Mouse (Mus musculus): Measurements from ENCODE around the gene Mesp1.

The Mesp1 gene

DNA sequence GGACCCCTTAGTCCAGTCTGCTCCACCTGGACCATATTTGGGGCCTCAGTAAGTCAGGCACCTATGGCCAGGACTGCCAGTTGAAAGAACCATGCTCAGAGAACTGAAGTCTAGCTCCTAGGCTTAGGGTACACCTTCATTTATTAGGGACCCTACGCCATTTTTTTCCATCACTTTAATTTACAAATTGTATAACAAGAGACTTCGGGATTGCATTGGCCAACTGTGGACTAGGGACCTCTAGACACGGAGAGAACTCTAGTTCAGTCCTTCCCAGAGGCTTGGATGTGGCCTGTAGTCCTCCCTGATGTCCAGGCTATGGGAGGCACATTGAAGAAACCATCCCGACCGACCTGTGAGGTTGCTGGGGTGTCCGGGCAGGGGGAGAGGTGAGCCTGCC, at the start of gene Mesp1:
Gene Mesp1 (minus strand): TSS at position 101 of the 400 bp plus-strand sequence.
- no peak for DNase-seq (ENCODE audit: low spot score)

- no peak for DNase-seq (ENCODE audit: low spot score)
These were observed 48.6 kb upstream of the Mesp1 start for GRCm38 (mm10) chr7:79842163-79842562.

- DNase-seq (ENCODE audit: low spot score): no peak
These were observed 43.7 kb upstream of the Mesp1 start for GRCm38 (mm10) chr7:79837247-79837646.

DNA sequence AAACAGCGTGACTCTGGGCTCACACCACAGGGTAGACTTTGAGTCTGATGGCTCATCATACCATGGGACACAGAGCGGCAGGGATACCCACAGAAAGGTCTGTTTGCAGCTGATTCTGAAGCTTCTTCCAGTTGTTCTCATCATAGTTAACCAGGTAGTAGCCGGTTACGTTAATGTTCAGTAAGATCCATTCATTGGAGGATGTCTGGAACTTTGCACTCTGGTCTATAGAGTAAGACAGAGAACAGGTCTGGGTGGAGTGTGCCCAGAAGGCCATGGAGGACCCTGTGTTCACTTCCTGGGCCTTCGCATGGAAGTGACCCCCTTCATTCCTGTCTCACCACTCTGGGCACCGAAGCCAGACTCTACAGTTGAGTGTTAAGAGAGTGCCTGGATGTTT, 41.6 kb upstream of the Mesp1 start:
- DNase-seq (ENCODE audit: low spot score): no peak

GRCm38 (mm10) chr7:79832980-79833379, 39.4 kb upstream of the Mesp1 start:
- DNase-seq (ENCODE audit: low spot score): no peak

GRCm38 (mm10) chr7:79831585-79831984, 38.0 kb upstream of the Mesp1 start:
- DNase-seq (ENCODE audit: low spot score): no peak

- no peak for DNase-seq (ENCODE audit: low spot score)
These were observed 37.6 kb upstream of the Mesp1 start for GRCm38 (mm10) chr7:79831145-79831544.

GRCm38 (mm10) chr7:79828341-79828740, 34.8 kb upstream of the Mesp1 start:
- no peak for DNase-seq (ENCODE audit: low spot score)

DNA sequence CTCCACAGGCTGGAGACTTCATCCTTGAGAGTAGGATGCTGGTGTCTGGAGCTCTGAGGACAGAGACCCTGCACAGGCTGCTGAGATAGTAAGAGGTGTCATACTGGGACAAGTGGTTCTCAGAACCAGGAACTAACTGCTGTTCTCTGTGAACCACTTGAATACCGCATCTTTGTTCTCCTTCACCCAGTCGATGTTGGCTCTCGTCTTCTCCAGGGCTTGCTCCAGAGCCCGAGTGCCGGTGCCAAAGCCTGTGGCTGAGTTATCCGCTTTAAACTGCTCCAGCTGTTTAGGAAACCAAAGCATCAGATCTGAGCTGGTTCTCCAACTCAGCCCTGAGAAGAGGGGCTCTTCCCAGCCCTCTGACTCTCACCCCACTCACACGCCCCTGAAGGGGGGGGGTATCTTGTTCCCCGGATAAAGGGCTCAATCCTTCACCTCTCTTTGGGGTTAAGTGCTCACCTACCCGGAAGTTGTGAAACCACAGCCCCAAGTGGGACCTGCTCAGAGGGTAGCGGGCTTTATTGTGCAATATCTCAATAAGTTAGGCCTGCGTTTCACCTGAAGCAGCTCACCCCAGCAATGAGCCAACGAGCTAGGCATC, 28.6 kb upstream of the Mesp1 start:
- no peak for DNase-seq (ENCODE audit: low spot score)

- no peak for DNase-seq (ENCODE audit: low spot score)
These were observed 26.4 kb upstream of the Mesp1 start for GRCm38 (mm10) chr7:79819996-79820395.

DNA sequence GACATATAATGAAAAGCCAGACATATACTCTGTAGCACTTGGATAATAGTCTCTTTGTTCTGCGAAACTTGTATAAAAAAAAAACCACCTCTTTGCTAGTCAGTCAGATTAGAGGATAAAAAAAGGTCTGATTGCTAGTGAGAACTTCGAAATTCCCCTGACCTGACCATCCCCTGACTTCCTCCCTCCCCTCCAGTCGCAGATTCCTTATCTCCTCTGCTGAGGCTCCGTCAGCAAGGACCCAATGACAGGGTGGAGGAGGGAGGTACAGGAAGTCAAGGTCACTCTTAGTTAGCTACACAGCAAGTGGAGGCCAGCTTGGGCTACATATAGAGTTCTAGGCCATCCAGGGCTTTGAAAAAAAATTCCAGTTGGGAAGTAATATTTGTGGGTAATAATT, 25.9 kb upstream of the Mesp1 start:
- no peak for DNase-seq (ENCODE audit: low spot score)

DNA sequence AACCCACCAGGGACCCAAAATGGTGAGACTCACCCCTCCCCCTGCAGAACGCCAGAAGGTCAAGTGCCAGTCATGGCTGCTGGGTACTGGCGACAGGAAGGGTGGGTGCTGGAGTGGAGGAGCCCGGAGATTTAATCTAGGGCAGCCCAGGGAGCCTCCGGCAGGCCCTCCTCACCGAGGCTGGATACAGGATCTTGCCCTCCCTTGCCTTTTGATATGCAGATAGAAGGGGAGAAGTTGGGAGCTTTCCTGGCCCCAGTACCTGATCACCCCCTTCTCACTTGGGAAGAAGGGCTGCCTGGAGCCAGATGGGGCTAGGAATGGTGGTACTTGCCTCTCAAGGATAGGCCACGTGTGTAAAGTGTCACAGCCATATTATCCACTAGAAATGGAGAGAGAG, 24.7 kb upstream of the Mesp1 start:
- no peak for DNase-seq (ENCODE audit: low spot score)

- DNase-seq (ENCODE audit: low spot score): no peak
These were observed 19.8 kb upstream of the Mesp1 start for GRCm38 (mm10) chr7:79813409-79813808.

GRCm38 (mm10) chr7:79810611-79811506, 17.3 kb upstream of the Mesp1 start, which contains the start of gene Mesp2:
TSS of gene Mesp2 (plus strand) at chr7:79810727.
- peak; percentile 87 for DNase-seq (ENCODE audit: low spot score)

- no peak for DNase-seq (ENCODE audit: low spot score)
These were observed 15.0 kb upstream of the Mesp1 start for GRCm38 (mm10) chr7:79808561-79808960.

DNA sequence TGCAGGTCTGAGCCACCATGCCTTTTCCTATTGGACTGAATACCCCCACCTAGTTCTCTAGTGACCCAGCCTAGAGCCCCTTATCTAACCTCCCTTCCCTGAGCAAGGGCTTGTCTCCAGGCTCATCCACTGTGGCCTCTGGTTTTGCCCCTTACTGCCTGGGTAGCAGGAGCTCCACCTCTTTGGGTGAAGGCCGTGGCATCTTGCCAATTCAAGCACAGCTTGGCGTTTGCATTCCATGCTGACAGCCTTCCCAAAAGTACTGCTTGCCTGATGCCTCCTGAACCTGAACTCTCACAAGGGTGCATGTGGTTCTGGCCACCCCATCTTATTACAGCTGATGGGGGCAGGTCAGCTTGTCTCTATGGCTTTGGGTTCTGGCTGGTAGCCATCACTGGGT, 10.3 kb upstream of the Mesp1 start:
- DNase-seq (ENCODE audit: low spot score): no peak

DNA sequence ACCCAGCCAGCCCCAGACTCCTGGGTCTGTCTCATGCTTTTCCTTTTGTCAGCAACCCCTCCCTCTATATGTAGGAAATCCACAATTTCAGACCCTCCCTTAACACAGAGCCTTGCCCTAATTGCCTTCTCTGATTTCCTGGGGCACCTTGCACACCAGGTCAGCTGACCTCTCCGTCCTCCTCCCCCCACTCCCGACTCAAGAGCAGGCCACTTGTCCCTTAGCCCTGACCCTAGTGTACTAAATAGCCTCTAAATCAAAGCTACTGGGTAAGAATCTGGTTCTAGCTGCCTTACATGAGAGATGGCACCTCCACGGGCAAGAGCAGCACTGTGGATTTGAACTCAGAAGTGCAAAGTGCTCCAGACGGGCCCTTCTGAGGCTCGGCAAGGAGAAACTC, 8.4 kb upstream of the Mesp1 start:
- DNase-seq (ENCODE audit: low spot score): no peak

DNA sequence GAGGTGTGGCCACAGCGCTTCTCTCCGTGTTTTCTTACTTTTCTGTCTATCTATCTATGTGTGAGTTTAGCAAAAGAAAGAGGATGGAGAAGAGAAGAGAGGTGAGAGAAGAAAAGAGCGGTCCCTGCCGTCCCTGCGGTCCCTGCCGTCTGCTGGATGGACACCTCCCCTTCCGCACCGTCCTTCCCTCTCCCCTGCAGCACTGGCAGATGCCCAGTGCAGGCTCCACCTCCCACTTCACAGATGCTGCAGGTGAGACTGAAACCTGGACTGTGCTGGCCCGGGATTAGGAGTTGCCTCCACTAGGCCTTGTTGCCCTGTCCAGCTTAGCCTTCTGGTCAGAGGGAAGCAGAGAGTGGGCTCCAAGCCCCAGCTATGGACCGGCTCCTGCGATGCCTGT, 7.8 kb upstream of the Mesp1 start:
- no peak for DNase-seq (ENCODE audit: low spot score)

GRCm38 (mm10) chr7:79800336-79800735, 6.7 kb upstream of the Mesp1 start:
- no peak for DNase-seq (ENCODE audit: low spot score)

GRCm38 (mm10) chr7:79799506-79799905, 5.9 kb upstream of the Mesp1 start:
- no peak for DNase-seq (ENCODE audit: low spot score)

- DNase-seq (ENCODE audit: low spot score): peak; percentile 89
These were observed 5.5 kb upstream of the Mesp1 start for GRCm38 (mm10) chr7:79799048-79799447.

GRCm38 (mm10) chr7:79798606-79799005, 5.0 kb upstream of the Mesp1 start:
- no peak for DNase-seq (ENCODE audit: low spot score)

DNA sequence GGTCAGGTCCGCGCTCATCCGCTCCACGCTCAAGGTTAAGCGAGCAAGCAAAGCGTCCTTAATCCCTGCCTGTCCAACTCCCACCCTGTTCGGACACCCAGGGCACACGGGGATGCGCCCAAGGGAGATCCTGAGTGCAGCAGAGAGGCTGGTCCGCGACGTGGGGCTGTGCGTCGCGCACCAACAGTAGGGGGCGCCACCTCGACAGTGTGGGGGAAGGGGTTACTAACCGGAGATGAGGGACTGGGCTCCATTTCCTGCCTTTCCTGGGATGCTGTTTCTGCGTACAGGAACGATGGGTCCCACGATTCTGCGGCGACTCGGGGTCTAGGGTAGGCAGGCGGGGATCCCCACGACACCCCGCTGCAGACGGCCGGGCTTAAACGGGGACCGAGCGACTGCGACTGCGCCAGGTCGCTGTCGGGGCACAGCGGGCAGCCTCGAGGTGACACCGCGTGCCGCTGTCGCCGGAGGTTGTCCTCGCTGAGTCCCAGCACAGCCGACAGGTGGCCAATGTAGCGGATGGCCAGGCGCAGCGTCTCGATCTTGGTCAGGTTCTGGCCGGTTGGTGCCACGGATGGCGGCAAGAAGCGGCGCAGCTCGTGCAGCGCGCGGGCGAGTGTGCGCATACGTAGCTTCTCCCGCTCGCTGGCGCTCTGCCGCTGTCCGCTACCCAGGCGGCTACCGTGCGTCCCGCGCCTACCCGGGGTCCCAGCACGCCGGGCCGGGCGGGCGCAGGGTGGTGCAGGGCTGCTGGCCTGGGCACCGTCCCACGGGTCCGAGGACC, 760 bp downstream of the Mesp1 start:
- DNase-seq (ENCODE audit: low spot score): peak; percentile 65
